ENCODE assay signal across 8 mouse cellular contexts in the genomic region with DNA sequence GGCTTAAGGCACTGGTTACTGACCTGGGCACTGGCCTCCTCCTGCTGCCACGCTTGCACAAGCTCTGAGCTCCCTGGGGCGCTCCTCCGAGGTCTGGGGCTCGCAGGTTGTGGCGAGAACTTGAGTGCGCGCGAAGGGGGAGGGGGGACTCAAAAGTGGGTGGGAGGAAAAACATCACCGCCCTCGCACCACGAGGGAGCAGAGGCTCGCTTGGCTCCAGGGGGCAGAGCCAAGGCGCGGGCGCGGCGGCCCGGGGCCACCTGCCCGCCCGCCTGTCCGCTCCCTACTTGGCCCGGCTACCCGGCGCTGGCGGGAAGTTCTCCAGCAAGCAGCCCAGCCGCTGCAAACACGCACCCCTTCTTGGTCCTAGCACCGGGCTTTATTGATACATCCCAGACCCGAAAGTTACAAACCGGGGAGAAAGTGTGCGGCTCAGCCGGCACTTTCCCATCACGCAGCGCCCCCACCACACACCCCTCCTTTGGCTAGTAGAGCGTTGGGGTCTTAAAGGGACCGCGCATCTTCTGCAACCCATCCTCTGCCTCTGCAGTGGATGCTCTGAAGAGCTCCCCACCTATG. TPM values are rescaled to one million over a fixed set of nuclear protein-coding genes. Genes with fewer than 3 reads are reported as not detected.
DNase-seq lines count a peak whose midpoint lies in the region; ATAC-seq and TF ChIP-seq lines count a peak whose summit lies in the region.

A gene (minus strand): TSS at position 472 of the 579 bp plus-strand sequence.

- intact Hi-C loops in left cerebral cortex, postnatal 4 days (cut with DNase I), result no loop called here

- DNase-seq in thymus, postnatal 4 days, result peak; percentile 4
- DNase-seq in thymus, postnatal 10 days (ENCODE audit: low spot score in 2 of 2), result no peak
- peak; percentile 17 for DNase-seq in hindbrain, embryonic 10.5 days (ENCODE audit: low spot score)
- peak; percentile 9 for DNase-seq in left cerebral cortex, postnatal 4 days
- DNase-seq in midbrain, embryonic 11.5 days (ENCODE audit: low spot score, missing footprints), result peak; percentile 88
- DNase-seq in layer of hippocampus, adult 11-12 months (ENCODE audit: low spot score), result no peak

- no peak within 1 kb of the TSS for H3K27ac ChIP-seq in embryonic fibroblast, embryonic 13.5 days (ENCODE audit: insufficient read depth, low read length)
- peak within 1 kb of the TSS; percentile 59 for H3K27ac ChIP-seq in hindbrain, embryonic 10.5 days
- no peak within 1 kb of the TSS for H3K27ac ChIP-seq in midbrain, embryonic 11.5 days (ENCODE audit: low read depth, low read length)

- no peaks in the 10 kb centered on the region for H3K36me3 ChIP-seq in hindbrain, embryonic 10.5 days
- no peaks in the 10 kb centered on the region for H3K36me3 ChIP-seq in midbrain, embryonic 11.5 days (ENCODE audit: control insufficient read depth, insufficient read depth, low read length)

- H3K4me1 ChIP-seq in embryonic fibroblast, embryonic 13.5 days (ENCODE audit: control insufficient read depth, insufficient read depth, low read length), result no peaks in the 10 kb centered on the region
- peaks cover 3% of the 10 kb centered on the region; the same call in 1 of the 2 replicates for H3K4me1 ChIP-seq in hindbrain, embryonic 10.5 days (replicated peaks)
- no peaks in the 10 kb centered on the region for H3K4me1 ChIP-seq in midbrain, embryonic 11.5 days (ENCODE audit: control insufficient read depth, insufficient read depth, low read length)

- ATAC-seq in midbrain, embryonic 11.5 days (ENCODE audit: low FRiP score), result peak; percentile 73
- no peak for ATAC-seq in inflammation-experienced regulatory T-cells, adult 6 months

- no peaks in the 10 kb centered on the region for H3K9me3 ChIP-seq in hindbrain, embryonic 10.5 days
- H3K9me3 ChIP-seq in midbrain, embryonic 11.5 days (ENCODE audit: control insufficient read depth, low read length), result no peaks in the 10 kb centered on the region

- no peak for TF ChIP-seq CTCF in embryonic fibroblast, embryonic 13.5 days (IDR thresholded peaks at IDR 0.05; ENCODE audit: borderline replicate concordance, insufficient read depth, low read length)

- H3K9ac ChIP-seq in midbrain, embryonic 11.5 days (ENCODE audit: low read length), result peak within 1 kb of the TSS; percentile 49

- peak within 1 kb of the TSS; percentile 51 for H3K4me2 ChIP-seq in midbrain, embryonic 11.5 days

- peak within 1 kb of the TSS; percentile 37 for H3K4me3 ChIP-seq in embryonic fibroblast, embryonic 13.5 days (ENCODE audit: insufficient read depth, low read length)
- peak within 1 kb of the TSS; percentile 55 for H3K4me3 ChIP-seq in hindbrain, embryonic 10.5 days
- H3K4me3 ChIP-seq in midbrain, embryonic 11.5 days (ENCODE audit: low read depth, low read length), result peak within 1 kb of the TSS; percentile 39

- 25% methylated on average over 35 of the region's 37 CpGs for WGBS in hindbrain, embryonic 10.5 days
- WGBS in midbrain, embryonic 11.5 days, result 17% methylated on average over 30 of the region's 37 CpGs

- no peak for TF ChIP-seq POLR2A in embryonic fibroblast, embryonic 13.5 days (IDR thresholded peaks at IDR 0.05; ENCODE audit: low read depth, low read length)

- peaks cover 68% of the 10 kb centered on the region for H3K27me3 ChIP-seq in hindbrain, embryonic 10.5 days (ENCODE audit: insufficient read depth, poor library complexity, severe bottlenecking)
- H3K27me3 ChIP-seq in midbrain, embryonic 11.5 days (ENCODE audit: control insufficient read depth, insufficient read depth, low read length), result peaks cover 22% of the 10 kb centered on the region

RNA-seq across cellular contexts. Expression of the gene that starts here (rescaled TPM):
- 5.1 and 24.8 TPM in 2 replicates for polyA plus RNA-seq in embryonic fibroblast, embryonic 13.5 days (2011; ENCODE audit: insufficient read length, low read depth, missing spikeins)
- polyA plus RNA-seq in hindbrain, embryonic 10.5 days (2016; fragmentation: Nextera tagmentation; extraction: Ambion mirVana), result 4.6 and 5.2 TPM in 2 replicates
- 1 to 10 TPM; 9.2 to 9.5 TPM for total RNA-seq in left cerebral cortex, postnatal 4 days (2021)
- polyA plus RNA-seq in midbrain, embryonic 11.5 days (2014; fragmentation: Nextera tagmentation; extraction: Ambion mirVana), result 4.9 and 6.0 TPM in 2 replicates
- polyA plus RNA-seq in inflammation-experienced regulatory T-cells, adult 6 months (2017; shearing (Covaris generic)), result not detected

Comparison
In these comparisons a context has a peak if more than half of its experiments do, and no peak if none do; other contexts are left out.
1. DNase-seq: peak in thymus, postnatal 4 days (single experiment), hindbrain, embryonic 10.5 days (single experiment), left cerebral cortex, postnatal 4 days (single experiment) and midbrain, embryonic 11.5 days (single experiment); none in thymus, postnatal 10 days (0 of 2) and layer of hippocampus, adult 11-12 months (single experiment).
2. Peak in every context shown above with its lines, with median percentiles within 50 percentile points of each other: H3K4me3 ChIP-seq.